Mouse (Mus musculus) MEL (cell line): Measurements from ENCODE around the gene Ripply3. TPM values are rescaled to one million over a fixed set of nuclear protein-coding genes. Genes with fewer than 3 reads are reported as not detected.
A peak's percentile ranks its signal among the peaks of the same experiment; 100 is the strongest.

Experiments
- DNase-seq: peaks from one replicate; pipeline ENCODE4 v3.0.0; 2011; ENCODE audit warnings: low read depth, low spot score
- H3K27ac ChIP-seq: 2 replicates; pipeline ENCODE4 v1.5.1; 2012; ENCODE audit warnings: low read depth, mild to moderate bottlenecking, control low read depth, low read length, moderate library complexity; ENCODE audit not compliant: control insufficient read depth
- H3K27me3 ChIP-seq, 2 experiments: fragments of 150-350 bp in 1 of 2; sonication (generic) in 1 of 2; 2 replicates each; pipeline ENCODE4 v1.6.1; 2012; ENCODE audit warnings: low read length in 2 of 2, mild to moderate bottlenecking in 2 of 2, improper control_type of control experiment in 1 of 2, moderate library complexity in 1 of 2; ENCODE audit not compliant: insufficient read depth in 2 of 2, control insufficient read depth in 1 of 2
- H3K36me3 ChIP-seq, 2 experiments: 2 replicates each; pipeline ENCODE4 v1.6.1; 2012 to 2014; ENCODE audit warnings: low read length in 2 of 2, improper control_type of control experiment in 1 of 2, inconsistent platforms in 1 of 2, mild to moderate bottlenecking in 1 of 2; ENCODE audit not compliant: insufficient read depth in 2 of 2, control insufficient read depth in 1 of 2
- H3K4me1 ChIP-seq, 2 experiments: fragments of 150-350 bp in 1 of 2; sonication (generic) in 1 of 2; 2 replicates each; pipeline ENCODE4 v1.6.1; 2012; ENCODE audit warnings: low read length in 2 of 2, improper control_type of control experiment in 1 of 2, mild to moderate bottlenecking in 1 of 2; ENCODE audit not compliant: insufficient read depth in 2 of 2, control insufficient read depth in 1 of 2
- H3K4me3 ChIP-seq, 2 experiments: fragments of 150-350 bp in 1 of 2; sonication (generic) in 1 of 2; 2 replicates each; pipeline ENCODE4 v1.5.1; 2012; ENCODE audit warnings: low read depth in 2 of 2, low read length in 2 of 2, mild to moderate bottlenecking in 2 of 2, moderate library complexity in 2 of 2, control low read depth in 1 of 2, improper control_type of control experiment in 1 of 2; ENCODE audit not compliant: control insufficient read depth in 1 of 2, insufficient read depth in 1 of 2
- H3K79me2 ChIP-seq: 2 replicates; pipeline ENCODE4 v1.6.1; 2012; ENCODE audit warnings: mild to moderate bottlenecking, low read length, moderate library complexity; ENCODE audit not compliant: control insufficient read depth, poor library complexity, insufficient read depth
- H3K9ac ChIP-seq: 2 replicates; pipeline ENCODE4 v1.6.1; 2012; ENCODE audit warnings: low read depth, mild to moderate bottlenecking, control low read depth, low read length, moderate library complexity; ENCODE audit not compliant: control insufficient read depth, poor library complexity, severe bottlenecking
- H3K9me3 ChIP-seq: fragments of 150-350 bp; sonication (generic); replicated peaks from 2 replicates; pipeline ENCODE4 v1.6.1; 2012; ENCODE audit warnings: mild to moderate bottlenecking, low read length, improper control_type of control experiment, moderate library complexity; ENCODE audit not compliant: insufficient read depth
- BHLHE40 ChIP-seq: IDR thresholded peaks from 2 replicates; pipeline ENCODE4 v1.6.1; 2012; ENCODE audit warnings: low read depth, mild to moderate bottlenecking, inconsistent platforms, low read length, improper control_type of control experiment, borderline replicate concordance
- CHD1 ChIP-seq: IDR thresholded peaks from 2 replicates; pipeline ENCODE4 v1.6.1; 2012; ENCODE audit warnings: low read depth, mild to moderate bottlenecking, inconsistent platforms, low read length, improper control_type of control experiment
- E2F4 ChIP-seq: IDR thresholded peaks from 2 replicates; pipeline ENCODE4 v1.6.1; 2011; ENCODE audit warnings: low read depth, low read length, improper control_type of control experiment, borderline replicate concordance
- ELF1 ChIP-seq: IDR thresholded peaks from 2 replicates; pipeline ENCODE4 v1.6.1; 2014; ENCODE audit warnings: low read depth, mild to moderate bottlenecking, inconsistent platforms, low read length, improper control_type of control experiment, moderate library complexity
- EP300 ChIP-seq, 2 experiments: IDR thresholded peaks; 2 replicates each; pipeline ENCODE4 v1.6.1; 2011; ENCODE audit warnings: improper control_type of control experiment in 2 of 2, low read length in 2 of 2, low read depth in 1 of 2, mild to moderate bottlenecking in 1 of 2
- ETS1 ChIP-seq: IDR thresholded peaks from 2 replicates; pipeline ENCODE4 v1.6.1; 2012; ENCODE audit warnings: low read depth, mild to moderate bottlenecking, inconsistent platforms, low read length, improper control_type of control experiment, moderate library complexity
- GABPA ChIP-seq: IDR thresholded peaks from 2 replicates; pipeline ENCODE4 v1.6.1; 2012; ENCODE audit warnings: low read depth, mild to moderate bottlenecking, inconsistent platforms, low read length, improper control_type of control experiment, moderate library complexity
- JUND ChIP-seq: IDR thresholded peaks from 2 replicates; pipeline ENCODE4 v1.6.1; 2011; ENCODE audit warnings: low read depth, mild to moderate bottlenecking, improper control_type of control experiment, low read length
- MAFK ChIP-seq: IDR thresholded peaks from 2 replicates; pipeline ENCODE4 v1.6.1; 2011; ENCODE audit warnings: low read depth, mild to moderate bottlenecking, low read length, improper control_type of control experiment, borderline replicate concordance
- MYB ChIP-seq: IDR thresholded peaks from 2 replicates; pipeline ENCODE4 v1.6.1; 2011; ENCODE audit warnings: mild to moderate bottlenecking, low read depth, low read length, improper control_type of control experiment
- NRF1 ChIP-seq: IDR thresholded peaks from 2 replicates; pipeline ENCODE4 v1.6.1; 2014; ENCODE audit warnings: low read depth, mild to moderate bottlenecking, inconsistent platforms, low read length, improper control_type of control experiment, moderate library complexity; ENCODE audit not compliant: poor library complexity, insufficient read depth, severe bottlenecking
- POLR2AphosphoS2 ChIP-seq: IDR thresholded peaks from 2 replicates; pipeline ENCODE4 v1.6.1; 2011; ENCODE audit warnings: low read length, improper control_type of control experiment
- POLR2AphosphoS5 ChIP-seq: IDR thresholded peaks from 2 replicates; pipeline ENCODE4 v1.6.1; 2012; ENCODE audit warnings: low read depth, borderline replicate concordance, mild to moderate bottlenecking, inconsistent platforms, low read length, moderate library complexity, mixed read lengths
- RAD21 ChIP-seq: IDR thresholded peaks from 2 replicates; pipeline ENCODE4 v1.6.1; 2011; ENCODE audit warnings: mild to moderate bottlenecking, low read depth, low read length, improper control_type of control experiment
- RCOR1 ChIP-seq: IDR thresholded peaks from 2 replicates; pipeline ENCODE4 v1.6.1; 2012; ENCODE audit warnings: low read depth, mild to moderate bottlenecking, inconsistent platforms, low read length, improper control_type of control experiment
- SIN3A ChIP-seq: IDR thresholded peaks from 2 replicates; pipeline ENCODE4 v1.6.1; 2012; ENCODE audit warnings: low read length, improper control_type of control experiment, inconsistent platforms
- SMC3 ChIP-seq: IDR thresholded peaks from 2 replicates; pipeline ENCODE4 v1.6.1; 2011; ENCODE audit warnings: low read depth, low read length, improper control_type of control experiment
- TAL1 ChIP-seq: IDR thresholded peaks from 2 replicates; pipeline ENCODE4 v1.6.1; 2012; ENCODE audit warnings: mild to moderate bottlenecking, inconsistent platforms, low read length, moderate library complexity, mixed read lengths
- UBTF ChIP-seq: IDR thresholded peaks from 2 replicates; pipeline ENCODE4 v1.6.1; 2012; ENCODE audit warnings: low read depth, mild to moderate bottlenecking, inconsistent platforms, low read length, improper control_type of control experiment, moderate library complexity, borderline replicate concordance; ENCODE audit not compliant: insufficient read depth
- USF2 ChIP-seq, 2 experiments: IDR thresholded peaks; 2 replicates each; pipeline ENCODE4 v1.6.1; 2011 to 2012; ENCODE audit warnings: improper control_type of control experiment in 2 of 2, low read length in 2 of 2, borderline replicate concordance in 1 of 2, inconsistent platforms in 1 of 2, low read depth in 1 of 2, mild to moderate bottlenecking in 1 of 2; ENCODE audit not compliant: insufficient read depth in 1 of 2
- ZC3H11A ChIP-seq: IDR thresholded peaks from 2 replicates; pipeline ENCODE4 v1.6.1; 2012; ENCODE audit warnings: low read depth, mild to moderate bottlenecking, inconsistent platforms, low read length, improper control_type of control experiment
- ZKSCAN1 ChIP-seq: IDR thresholded peaks from 2 replicates; pipeline ENCODE4 v1.6.1; 2012; ENCODE audit warnings: low read depth, mild to moderate bottlenecking, inconsistent platforms, low read length, improper control_type of control experiment, moderate library complexity
- ZMIZ1 ChIP-seq: IDR thresholded peaks from 2 replicates; pipeline ENCODE4 v1.6.1; 2012; ENCODE audit warnings: low read depth, mild to moderate bottlenecking, inconsistent platforms, low read length, improper control_type of control experiment, moderate library complexity
- ZNF384 ChIP-seq: IDR thresholded peaks from 2 replicates; pipeline ENCODE4 v1.6.1; 2012; ENCODE audit warnings: low read depth, mild to moderate bottlenecking, inconsistent platforms, low read length, improper control_type of control experiment
- polyA plus RNA-seq, 2 experiments: library from polyadenylated mRNA; stranded (reverse) in 1 of 2; unstranded in 1 of 2; fragments of >175 nt in 1 of 2; fragments of >200 nt in 1 of 2; gene quantifications; 2 replicates each; pipeline versions ENCODE4 v1.2.1 to v1.2.4; 2012; ENCODE audit warnings: low replicate concordance in 2 of 2, low read depth in 1 of 2; ENCODE audit not compliant: insufficient read length in 2 of 2, insufficient read depth in 1 of 2, missing spikeins in 1 of 2
- total RNA-seq: library from RNA; depleted of rRNA; stranded (reverse); fragments of 300-350 nt; gene quantifications from 2 replicates; pipeline ENCODE4 v1.2.3, GENCODE M21; 2012

Ripply3 gene
- total and polyA plus RNA-seq, 3 experiments = 0.18 to 0.35 TPM; not detected in 1

DNA sequence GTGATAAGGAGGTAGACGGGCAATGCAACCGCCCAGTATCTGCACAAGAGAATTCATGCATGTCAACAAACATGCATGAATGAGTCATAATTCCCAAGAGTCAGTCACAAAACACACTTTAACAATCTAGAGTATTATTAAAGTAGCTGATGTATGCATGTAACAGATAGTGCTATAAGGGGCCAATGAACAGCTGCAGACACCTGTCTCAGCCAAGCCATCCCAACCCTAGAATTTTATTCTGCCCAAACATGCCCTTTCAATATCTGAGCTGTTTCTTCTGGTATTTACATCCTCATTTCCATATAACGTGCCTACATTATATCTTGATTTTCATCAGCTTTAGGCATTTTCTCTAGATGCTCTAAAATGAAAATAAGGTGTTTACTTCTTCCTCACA, 37.2 kb downstream of the Ripply3 start:
- peaks cover 0 to 13% of the 10 kb centered on the region in 2 experiments; a peak in 2 of 4 replicates for H3K36me3 ChIP-seq
- peaks cover 4% of the 10 kb centered on the region; the same call in 1 of the 2 replicates for H3K79me2 ChIP-seq
- no peaks in the 10 kb centered on the region for H3K9me3 ChIP-seq
- no peak overlapping the region for H3K9ac ChIP-seq
- H3K4me3 ChIP-seq = no peak overlapping the region
- TF ChIP-seq E2F4 (no peak), NRF1 (no peak), RCOR1 (no peak), USF2 (IDR thresholded peaks at IDR 0.05; ENCODE audit: borderline replicate concordance in 1 of 2, insufficient read depth in 1 of 2, low read depth in 1 of 2, low read length in 2 of 2) (no peak), ZMIZ1 (no peak), CHD1 (no peak), UBTF (no peak), ETS1 (no peak), TAL1 (no peak), ZNF384 (no peak), ELF1 (no peak), ZKSCAN1 (no peak), SMC3 (no peak), GABPA (no peak)
- H3K4me1 ChIP-seq = peaks cover 0 to 10% of the 10 kb centered on the region in 2 experiments; a peak in 3 of 4 replicates
- no peaks in the 10 kb centered on the region for H3K27me3 ChIP-seq
- no peak for DNase-seq
- no peak overlapping the region for H3K27ac ChIP-seq

DNA sequence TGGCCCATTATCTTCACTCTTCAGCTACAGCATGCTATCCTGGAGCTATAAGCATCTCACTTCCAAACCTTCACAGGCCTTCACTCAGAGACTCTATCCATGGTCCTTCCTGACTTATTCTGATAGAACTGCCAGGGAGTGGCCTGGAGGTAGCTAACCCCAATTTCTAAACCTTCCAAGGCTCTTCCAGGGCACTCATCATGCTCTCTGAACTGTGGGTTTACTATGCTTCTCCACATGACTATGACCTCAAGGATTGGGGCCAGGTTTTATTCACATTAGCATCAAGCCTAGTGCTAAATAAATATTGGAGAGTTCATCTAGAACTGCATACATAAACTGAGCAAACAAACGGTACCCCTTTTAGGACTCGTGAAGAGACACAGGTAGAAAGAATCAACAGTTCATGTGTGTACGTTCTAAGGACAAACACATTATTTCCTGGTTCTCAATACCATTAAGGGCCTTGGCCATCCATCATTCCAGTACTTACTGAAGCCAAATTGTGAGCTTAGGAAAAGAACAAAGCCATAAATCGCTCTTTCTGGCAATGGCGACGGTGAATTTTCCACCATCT, 41.5 kb downstream of the Ripply3 start:
- H3K79me2 ChIP-seq = peaks cover 31% of the 10 kb centered on the region
- peak overlapping the region; percentile 86 for H3K9ac ChIP-seq
- peak overlapping the region; percentile 78 for H3K27ac ChIP-seq
- H3K9me3 ChIP-seq = no peaks in the 10 kb centered on the region
- TF ChIP-seq GABPA (no peak), RAD21 (no peak), BHLHE40 (no peak), POLR2AphosphoS5 (no peak), ZC3H11A (no peak), ETS1 (no peak), MYB (no peak), E2F4 (no peak), ELF1 (no peak), TAL1 (no peak), MAFK (no peak), ZKSCAN1 (no peak), SIN3A (no peak; the same call in 1 of the 2 replicates), USF2 (IDR thresholded peaks at IDR 0.05; ENCODE audit: borderline replicate concordance in 1 of 2, insufficient read depth in 1 of 2, low read depth in 1 of 2, low read length in 2 of 2) (no peak), JUND (no peak), CHD1 (no peak), POLR2AphosphoS2 (no peak), EP300 (IDR thresholded peaks at IDR 0.05; ENCODE audit: low read depth in 1 of 2, low read length in 2 of 2) (no peak), UBTF (no peak)
- TF ChIP-seq, all 39 proteins: peak for 0
- Histone ChIP-seq H3K36me3 (peaks cover 0 to 31% of the 10 kb centered on the region in 2 experiments; a peak in 2 of 4 replicates), H3K4me3 (peak overlapping the region; percentile 75 to 95), H3K4me1 (peaks cover 5 to 20% of the 10 kb centered on the region in 2 experiments; a peak in 3 of 4 replicates), H3K27me3 (no peaks in the 10 kb centered on the region)
- DNase-seq = peak; percentile 50
